Mouse (Mus musculus) left cerebral cortex, adult 18-20 months (tissue): ENCODE results near the gene Top3a. TPM values are rescaled to one million over a fixed set of nuclear protein-coding genes. Genes with fewer than 3 reads are reported as not detected.

Experiments
- DNase-seq, 2 experiments: peaks; one replicate each; pipeline ENCODE4 v3.0.0; 2021 to 2022; ENCODE audit warnings: low spot score in 2 of 2, mixed read lengths in 1 of 2
- total RNA-seq, 2 experiments: library from RNA; stranded (reverse); gene quantifications; 2 replicates each; pipeline ENCODE4 v1.2.3; 2021

Gene Top3a
- total RNA-seq, 2 experiments from 2014 or later = 5.0 to 5.3 TPM

- no peak for DNase-seq
These were observed 897 bp downstream of the Top3a start for GRCm38 (mm10) chr11:60776107-60776828.

- DNase-seq = no peak
These were observed 1.6 kb downstream of the Top3a start for GRCm38 (mm10) chr11:60775578-60775977.

- no peak for DNase-seq
These were observed 2.3 kb downstream of the Top3a start for GRCm38 (mm10) chr11:60774841-60775240.

GRCm38 (mm10) chr11:60774158-60774689 lies 2.9 kb downstream of the Top3a start:
- no peak for DNase-seq

- DNase-seq = no peak
These were observed 5.0 kb downstream of the Top3a start for GRCm38 (mm10) chr11:60772161-60772560.

GRCm38 (mm10) chr11:60770776-60771175 lies 6.4 kb downstream of the Top3a start:
- no peak for DNase-seq

- no peak for DNase-seq
These were observed 7.8 kb downstream of the Top3a start for GRCm38 (mm10) chr11:60769322-60769721.

GRCm38 (mm10) chr11:60766969-60767368 lies 10.2 kb downstream of the Top3a start:
- DNase-seq = no peak

GRCm38 (mm10) chr11:60761681-60762080 lies 15.5 kb downstream of the Top3a start:
- no peak for DNase-seq

- DNase-seq = no peak
These were observed 21.6 kb downstream of the Top3a start for GRCm38 (mm10) chr11:60755570-60755969.

- DNase-seq = no peak
These were observed 36.8 kb downstream of the Top3a start for GRCm38 (mm10) chr11:60740321-60740720.

- no peak for DNase-seq
These were observed 39.7 kb downstream of the Top3a start for GRCm38 (mm10) chr11:60737450-60737849.

GRCm38 (mm10) chr11:60736491-60736890 lies 40.7 kb downstream of the Top3a start:
- DNase-seq = no peak

GRCm38 (mm10) chr11:60735191-60735590 lies 42.0 kb downstream of the Top3a start:
- DNase-seq = no peak

- DNase-seq = no peak
These were observed 43.0 kb downstream of the Top3a start for GRCm38 (mm10) chr11:60734206-60734605.

- DNase-seq = no peak
These were observed 45.9 kb downstream of the Top3a start for GRCm38 (mm10) chr11:60731251-60731650.

- no peak for DNase-seq
These were observed 47.0 kb downstream of the Top3a start for GRCm38 (mm10) chr11:60730169-60730568.

- DNase-seq = no peak
These were observed 47.9 kb downstream of the Top3a start for GRCm38 (mm10) chr11:60729217-60729641.

- DNase-seq = peak; percentile 93 to 96
These were observed 48.9 kb downstream of the Top3a start, which contains the start of gene Mief2 for GRCm38 (mm10) chr11:60728260-60728761. TSS of gene Mief2 (plus strand) at chr11:60728398.

- DNase-seq = no peak
These were observed 49.6 kb downstream of the Top3a start for GRCm38 (mm10) chr11:60727392-60728140.

- peak; percentile 77 to 80 for DNase-seq
These were observed 50.4 kb downstream of the Top3a start, which contains the start of gene Flii for GRCm38 (mm10) chr11:60726601-60727391. TSS of gene Flii (minus strand) at chr11:60727263.
